In the genomic region with DNA sequence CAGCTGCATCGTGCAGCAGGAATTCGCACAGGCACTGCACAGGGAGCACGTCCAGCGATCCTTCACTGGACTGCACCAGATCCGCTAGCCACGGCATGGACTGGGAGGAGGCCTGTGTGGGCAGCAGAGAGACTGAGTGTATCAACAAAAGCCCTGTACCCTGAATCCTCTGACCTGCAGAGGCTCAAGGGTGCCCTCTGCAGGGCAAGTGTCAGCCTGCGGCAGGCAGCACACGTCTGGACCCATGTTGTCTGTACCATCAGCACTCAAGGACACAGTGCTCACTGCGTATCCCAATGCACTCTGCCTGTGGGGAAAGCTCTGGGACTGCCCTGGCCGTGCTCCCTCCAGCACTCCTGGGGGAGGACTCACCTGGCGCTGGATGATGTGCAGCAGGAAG, we compare ENCODE assay signal across 9 mouse cellular contexts. TPM values are rescaled to one million over a fixed set of nuclear protein-coding genes. Genes with fewer than 3 reads are reported as not detected.
A peak's percentile ranks its signal among the peaks of the same experiment; 100 is the strongest.
DNase-seq lines count a peak whose midpoint lies in the region; ATAC-seq lines count a peak whose summit lies in the region.
"Had no signal": no experiment of that assay in that cellular context is flagged by ENCODE, and none has a peak within 500 bp of the region (broad histone marks: within the 10 kb centered on the region; RNA-seq: fewer than 3 reads in every experiment).

No protein-coding gene starts in this region.

- no peak overlapping the region for H3K9ac ChIP-seq in lung, embryonic 16.5 days (ENCODE audit: low read length)
- H3K9ac ChIP-seq: embryonic facial prominence, embryonic 15.5 days had no signal

- H3K36me3 ChIP-seq in lung, embryonic 16.5 days (ENCODE audit: control insufficient read depth, insufficient read depth, low read length) = peaks cover 63% of the 10 kb centered on the region

- DNase-seq in adrenal gland, postnatal 10 days = peak; percentile 35
- no peak for DNase-seq in adrenal gland, adult (ENCODE audit: inconsistent age in 2 of 2, low spot score in 1 of 2)
- no peak for DNase-seq in lung, adult 18-20 months
- peak; percentile 44 for DNase-seq in c-Kit-positive CD71-positive TER-119-positive erythroid progenitor cells, embryonic 14.5 days (ENCODE audit: low spot score)
- DNase-seq in heart, adult 9 months (ENCODE audit: low spot score in 2 of 2) = no peak
- DNase-seq in layer of hippocampus, adult 8-10 months (ENCODE audit: low spot score in 2 of 2) = no peak

- 0 out of 2 replicates have a peak, but pooled peaks have one; percentile 24 for ATAC-seq in lung, embryonic 16.5 days (ENCODE audit: low read depth)
- 0 out of 2 replicates have a peak, but pooled peaks have one; percentile 34 for ATAC-seq in megakaryocyte, adult 5-6 weeks (ENCODE audit: poor library complexity, severe bottlenecking)

- no peaks in the 10 kb centered on the region for H3K4me1 ChIP-seq in lung, embryonic 16.5 days (replicated peaks; ENCODE audit: control insufficient read depth, insufficient read depth, low read length)
- H3K4me1 ChIP-seq: embryonic facial prominence, embryonic 15.5 days had no signal

- no peaks in the 10 kb centered on the region for H3K9me3 ChIP-seq in lung, embryonic 16.5 days (ENCODE audit: control insufficient read depth, low read length)
- H3K9me3 ChIP-seq: embryonic facial prominence, embryonic 15.5 days had no signal

- H3K4me2 ChIP-seq in lung, embryonic 16.5 days (ENCODE audit: low read depth, low read length) = no peak overlapping the region
- H3K4me2 ChIP-seq: embryonic facial prominence, embryonic 15.5 days had no signal

- H3K27me3 ChIP-seq in lung, embryonic 16.5 days (ENCODE audit: control insufficient read depth, insufficient read depth, low read depth, low read length) = no peaks in the 10 kb centered on the region
- H3K27me3 ChIP-seq: embryonic facial prominence, embryonic 15.5 days had no signal

- H3K27ac ChIP-seq in lung, embryonic 16.5 days (ENCODE audit: low read length) = no peak overlapping the region
- H3K27ac ChIP-seq: embryonic facial prominence, embryonic 15.5 days had no signal

- H3K4me3 ChIP-seq in lung, embryonic 16.5 days (ENCODE audit: low read length) = no peak overlapping the region
- H3K4me3 ChIP-seq: embryonic facial prominence, embryonic 15.5 days had no signal

- 74% methylated on average over 11 of the region's 11 CpGs for WGBS in lung, embryonic 16.5 days

RNA-seq across cellular contexts. Expression of a gene that starts 11.2 kb away (rescaled TPM):
- 10 to 100 TPM; 36.6 to 51.9 TPM for total RNA-seq in adrenal gland, postnatal 10 days (2021)
- 21.9 and 24.6 TPM in 2 replicates for polyA plus RNA-seq in lung, embryonic 16.5 days (2015; fragmentation: Nextera tagmentation; extraction: Ambion mirVana)
- 25.5 and 41.7 TPM in 2 replicates for total RNA-seq in megakaryocyte, adult 5-6 weeks (2015)
- total RNA-seq in megakaryocyte, adult 5-6 weeks (2017) = 15.9 and 31.2 TPM in 2 replicates
- 100 to 1,000 TPM in 1 of 4 experiments, 10 to 100 TPM in 3; 80.3 to 100 (median 97.2) TPM for total RNA-seq in layer of hippocampus, adult 8-10 months (2022)

RNA-seq across cellular contexts. Expression of a gene that starts 27.0 kb away (rescaled TPM):
- 10 to 100 TPM; 18.8 to 25.1 TPM for total RNA-seq in adrenal gland, postnatal 10 days (2021)
- polyA plus RNA-seq in lung, embryonic 16.5 days (2015; fragmentation: Nextera tagmentation; extraction: Ambion mirVana) = 15.3 and 16.3 TPM in 2 replicates
- 9.7 and 10.1 TPM in 2 replicates for total RNA-seq in megakaryocyte, adult 5-6 weeks (2015)
- total RNA-seq in megakaryocyte, adult 5-6 weeks (2017) = 18.2 and 20.9 TPM in 2 replicates
- total RNA-seq in layer of hippocampus, adult 8-10 months (2022) = 10 to 100 TPM in 2 of 4 experiments, 1 to 10 TPM in 2; 9.2 to 16.4 (median 10.5) TPM

RNA-seq across cellular contexts. Expression of a gene that starts 28.2 kb away (rescaled TPM):
- 1 to 10 TPM; 6.6 to 9.2 TPM for total RNA-seq in adrenal gland, postnatal 10 days (2021)
- polyA plus RNA-seq in lung, embryonic 16.5 days (2015; fragmentation: Nextera tagmentation; extraction: Ambion mirVana) = 3.7 and 4.0 TPM in 2 replicates
- 5.4 and 7.0 TPM in 2 replicates for total RNA-seq in megakaryocyte, adult 5-6 weeks (2015)
- total RNA-seq in megakaryocyte, adult 5-6 weeks (2017) = 1.8 and 2.9 TPM in 2 replicates
- 1 to 10 TPM; 2.0 to 4.5 (median 2.8) TPM for total RNA-seq in layer of hippocampus, adult 8-10 months (2022)

RNA-seq across cellular contexts. Expression of a gene that starts 55.4 kb away (rescaled TPM):
- total RNA-seq in adrenal gland, postnatal 10 days (2021) = 1 to 10 TPM in 1 of 2 experiments, under 1 TPM in 1; 0.91 to 2.1 TPM
- polyA plus RNA-seq in lung, embryonic 16.5 days (2015; fragmentation: Nextera tagmentation; extraction: Ambion mirVana) = 13.9 and 14.6 TPM in 2 replicates
- not detected in 2 replicates for total RNA-seq in megakaryocyte, adult 5-6 weeks (2015)
- not detected in 2 replicates for total RNA-seq in megakaryocyte, adult 5-6 weeks (2017)
- total RNA-seq in layer of hippocampus, adult 8-10 months (2022) = 1 to 10 TPM in 1 of 4 experiments, under 1 TPM in 3; 0.37 to 1.1 (median 0.68) TPM

Comparison
In these comparisons a context has a peak if more than half of its experiments do, and no peak if none do; other contexts are left out.
1. DNase-seq: peak in adrenal gland, postnatal 10 days (single experiment) and c-Kit-positive CD71-positive TER-119-positive erythroid progenitor cells, embryonic 14.5 days (single experiment); none in adrenal gland, adult (0 of 2), lung, adult 18-20 months (0 of 2), heart, adult 9 months (0 of 2) and layer of hippocampus, adult 8-10 months (0 of 2).